Mouse (Mus musculus): ENCODE data around the gene Aars2. TPM values are rescaled to one million over a fixed set of nuclear protein-coding genes. Genes with fewer than 3 reads are reported as not detected.

Gene Aars2
- not detected in 2 replicates for polyA plus RNA-seq (2012; ENCODE audit: insufficient read depth, insufficient read length, low replicate concordance, missing spikeins)

DNA sequence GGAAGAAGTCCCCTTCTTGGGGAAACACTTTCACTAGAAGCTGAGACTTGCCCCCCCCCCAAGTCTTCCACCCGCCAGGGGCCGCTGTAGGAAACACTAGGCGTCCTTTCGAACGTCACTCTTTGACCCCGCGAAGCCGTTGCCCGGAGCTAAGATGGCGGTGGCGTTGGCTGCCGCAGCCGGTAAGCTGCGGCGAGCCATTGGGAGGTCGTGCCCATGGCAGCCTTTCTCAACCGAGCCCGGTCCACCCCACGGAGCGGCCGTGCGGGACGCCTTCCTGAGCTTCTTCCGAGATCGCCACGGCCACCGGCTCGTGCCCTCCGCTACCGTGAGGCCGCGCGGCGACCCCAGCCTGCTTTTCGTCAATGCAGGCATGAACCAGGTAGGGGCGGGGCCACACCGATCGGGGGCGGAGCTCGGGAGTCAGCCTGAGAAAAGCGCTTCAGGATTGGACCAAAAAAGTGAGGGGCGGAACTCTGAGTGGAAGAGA is at the start of gene Aars2:
Aars2 (plus strand) TSS at position 142 of the 490 bp plus-strand sequence.
- H3K4me3 ChIP-seq (ENCODE audit: insufficient read depth, low read depth, low read length) = peak within 1 kb of the TSS; percentile 82
- H3K27ac ChIP-seq (ENCODE audit: insufficient read depth, low read depth, low read length) = peak within 1 kb of the TSS; percentile 93
- H3K4me1 ChIP-seq (ENCODE audit: control insufficient read depth, insufficient read depth, low read length) = peaks cover 7% of the 10 kb centered on the region; the same call in 1 of the 2 replicates
- WGBS = under 1% methylated on average over 42 of the region's 42 CpGs
- TF ChIP-seq POLR2A (IDR thresholded peaks at IDR 0.05; ENCODE audit: insufficient read depth, low read depth, low read length) (peak; percentile 88), CTCF (IDR thresholded peaks at IDR 0.05; ENCODE audit: insufficient read depth, low read depth, low read length) (peak; percentile 62)

DNA sequence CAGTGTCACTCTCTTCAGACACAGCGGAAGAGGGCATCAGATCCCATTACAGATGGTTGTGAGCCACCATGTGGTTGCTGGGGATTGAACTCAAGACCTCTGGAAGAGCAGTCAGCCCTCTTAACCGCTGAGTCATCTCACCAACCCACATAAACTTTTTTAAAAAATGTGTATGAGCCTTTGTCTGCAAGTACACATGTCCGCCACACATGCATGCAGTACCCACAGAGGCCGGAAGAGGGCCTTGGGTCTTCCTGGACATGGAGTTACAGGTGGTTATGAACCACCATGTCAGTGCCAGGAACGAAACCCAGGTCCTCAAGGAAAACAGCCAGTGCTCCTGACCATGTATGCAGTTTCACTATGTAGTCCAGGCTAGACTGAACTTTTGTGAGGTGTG is 49.2 kb upstream of the Aars2 start:
- TF ChIP-seq CTCF (IDR thresholded peaks at IDR 0.05; ENCODE audit: insufficient read depth, low read depth, low read length) (no peak), POLR2A (IDR thresholded peaks at IDR 0.05; ENCODE audit: insufficient read depth, low read depth, low read length) (no peak)
- H3K4me1 ChIP-seq (ENCODE audit: control insufficient read depth, insufficient read depth, low read length) = peaks cover 5% of the 10 kb centered on the region; the same call in 1 of the 2 replicates
- 97% methylated on average over 5 of the region's 5 CpGs for WGBS
- no peak overlapping the region for H3K27ac ChIP-seq (ENCODE audit: insufficient read depth, low read depth, low read length)
- H3K4me3 ChIP-seq (ENCODE audit: insufficient read depth, low read depth, low read length) = no peak overlapping the region

DNA sequence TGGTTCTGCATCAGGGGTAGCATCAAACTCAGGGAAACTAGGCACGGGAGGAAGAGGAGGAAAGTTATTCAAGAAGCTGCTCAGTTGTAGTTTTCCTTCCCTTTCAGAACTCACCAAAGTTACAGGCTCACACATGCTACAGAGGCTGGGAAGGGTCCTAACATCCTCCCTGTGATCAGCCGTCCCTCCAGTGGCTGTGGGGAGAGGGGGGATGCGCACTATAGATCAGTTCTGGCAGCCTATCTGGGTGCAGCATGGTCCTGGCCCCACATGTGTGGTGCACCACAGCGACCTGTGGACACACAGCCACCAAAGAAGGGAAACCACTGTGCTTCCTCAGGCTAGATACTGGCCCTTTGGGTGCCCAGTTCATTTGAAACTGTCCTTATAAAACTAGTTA is 48.1 kb upstream of the Aars2 start:
- TF ChIP-seq CTCF (IDR thresholded peaks at IDR 0.05; ENCODE audit: insufficient read depth, low read depth, low read length) = no peak
- peaks cover 5% of the 10 kb centered on the region; the same call in 1 of the 2 replicates for H3K4me1 ChIP-seq (ENCODE audit: control insufficient read depth, insufficient read depth, low read length)
- H3K27ac ChIP-seq (ENCODE audit: insufficient read depth, low read depth, low read length) = no peak overlapping the region
- no peak overlapping the region for H3K4me3 ChIP-seq (ENCODE audit: insufficient read depth, low read depth, low read length)
- WGBS = 90% methylated on average over 4 of the region's 4 CpGs

DNA sequence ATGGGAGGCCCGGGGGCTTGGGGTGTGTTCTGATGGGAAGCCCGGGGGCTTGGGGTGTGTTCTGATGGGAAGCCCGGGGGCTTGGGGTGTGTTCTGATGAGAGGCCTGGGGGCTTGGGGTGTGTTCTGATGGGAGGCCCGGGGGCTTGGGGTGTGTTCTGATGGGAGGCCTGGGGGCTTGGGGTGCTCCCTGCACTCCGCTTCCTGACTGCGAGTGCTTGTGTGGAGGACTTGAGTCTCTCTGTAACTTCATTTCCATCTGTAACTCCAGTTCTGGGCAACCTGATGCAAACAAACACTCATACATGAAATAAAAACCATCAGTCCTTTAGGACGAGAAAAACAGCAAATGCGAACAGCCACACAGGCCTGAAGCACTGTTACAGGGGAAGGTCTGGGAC is 47.6 kb upstream of the Aars2 start:
- Histone ChIP-seq H3K4me1 (ENCODE audit: control insufficient read depth, insufficient read depth, low read length) (peaks cover 5% of the 10 kb centered on the region; the same call in 1 of the 2 replicates), H3K4me3 (ENCODE audit: insufficient read depth, low read depth, low read length) (no peak overlapping the region), H3K27ac (ENCODE audit: insufficient read depth, low read depth, low read length) (no peak overlapping the region)
- WGBS = 94% methylated on average over 8 of the region's 8 CpGs
- TF ChIP-seq POLR2A (IDR thresholded peaks at IDR 0.05; ENCODE audit: insufficient read depth, low read depth, low read length) (no peak), CTCF (IDR thresholded peaks at IDR 0.05; ENCODE audit: insufficient read depth, low read depth, low read length) (no peak)

DNA sequence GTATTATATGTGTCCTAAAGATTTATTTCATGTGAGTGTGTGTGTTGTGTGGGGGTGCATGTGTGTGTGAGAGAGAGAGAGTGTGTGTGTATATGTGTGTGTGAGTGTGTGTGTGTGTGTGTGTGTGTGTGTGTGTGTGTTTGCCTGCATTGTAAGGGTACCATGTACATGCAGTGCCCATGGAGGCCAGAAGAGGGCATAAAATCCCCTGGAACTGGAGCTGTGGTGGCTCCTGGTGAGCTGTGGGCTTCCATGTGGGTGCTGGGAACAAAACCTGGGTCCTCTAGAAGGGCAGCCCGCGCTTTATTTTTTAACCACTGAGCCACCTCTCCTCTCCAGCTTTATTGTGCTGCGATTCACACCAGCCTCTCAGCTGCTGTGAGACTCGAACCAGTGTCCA is 44.1 kb upstream of the Aars2 start:
- H3K27ac ChIP-seq (ENCODE audit: insufficient read depth, low read depth, low read length) = no peak overlapping the region
- no peak for TF ChIP-seq CTCF (IDR thresholded peaks at IDR 0.05; ENCODE audit: insufficient read depth, low read depth, low read length)
- no peak for TF ChIP-seq POLR2A (IDR thresholded peaks at IDR 0.05; ENCODE audit: insufficient read depth, low read depth, low read length)
- H3K4me3 ChIP-seq (ENCODE audit: insufficient read depth, low read depth, low read length) = no peak overlapping the region
- 93% methylated on average over 4 of the region's 4 CpGs for WGBS
- no peaks in the 10 kb centered on the region for H3K4me1 ChIP-seq (ENCODE audit: control insufficient read depth, insufficient read depth, low read length)

DNA sequence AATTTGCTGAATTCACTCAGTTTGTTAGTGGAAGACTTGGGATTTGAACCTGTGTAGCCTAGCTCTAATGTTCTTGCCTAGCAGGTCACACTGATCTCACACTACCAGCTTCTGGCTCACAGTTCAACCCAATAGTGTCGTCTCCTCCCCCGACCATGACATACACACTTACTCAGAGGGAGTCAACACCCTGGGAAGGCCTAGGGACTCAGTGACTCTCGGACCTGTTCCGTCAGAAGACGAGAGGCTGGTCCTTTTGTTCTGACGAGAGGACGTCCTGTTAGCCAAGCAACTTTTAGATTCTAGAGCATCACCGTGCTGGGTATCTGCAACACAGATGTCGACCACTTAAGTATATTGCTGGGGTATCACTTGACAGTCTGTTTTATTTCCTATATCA is 42.4 kb upstream of the Aars2 start:
- Histone ChIP-seq H3K4me3 (ENCODE audit: insufficient read depth, low read depth, low read length) (no peak overlapping the region), H3K4me1 (ENCODE audit: control insufficient read depth, insufficient read depth, low read length) (no peaks in the 10 kb centered on the region), H3K27ac (ENCODE audit: insufficient read depth, low read depth, low read length) (no peak overlapping the region)
- TF ChIP-seq POLR2A (IDR thresholded peaks at IDR 0.05; ENCODE audit: insufficient read depth, low read depth, low read length) (no peak), CTCF (IDR thresholded peaks at IDR 0.05; ENCODE audit: insufficient read depth, low read depth, low read length) (no peak)
- WGBS = 89% methylated on average over 9 of the region's 9 CpGs

DNA sequence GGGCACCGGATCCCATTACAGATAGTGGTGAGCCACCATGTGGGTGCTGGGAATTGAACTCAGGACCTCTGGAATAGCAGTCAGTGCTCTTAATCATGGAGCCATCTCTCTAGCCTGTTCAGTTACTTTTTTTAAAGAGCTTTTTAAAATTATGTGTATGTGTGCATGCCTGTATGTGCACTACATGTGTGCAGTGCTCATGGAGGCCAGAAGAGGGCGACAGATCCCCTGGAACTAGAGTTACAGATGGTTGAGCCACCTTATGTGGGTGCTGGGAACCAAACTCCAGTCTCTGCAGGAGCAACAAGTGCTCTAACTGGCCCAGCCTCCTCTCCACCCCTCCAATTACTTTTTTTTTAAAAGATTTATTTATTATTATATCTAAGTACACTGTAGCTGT is 39.9 kb upstream of the Aars2 start:
- Histone ChIP-seq H3K4me1 (ENCODE audit: control insufficient read depth, insufficient read depth, low read length) (peaks cover 3% of the 10 kb centered on the region; the same call in 1 of the 2 replicates), H3K27ac (ENCODE audit: insufficient read depth, low read depth, low read length) (no peak overlapping the region), H3K4me3 (ENCODE audit: insufficient read depth, low read depth, low read length) (no peak overlapping the region)
- 68% methylated on average over 2 of the region's 2 CpGs for WGBS
- TF ChIP-seq CTCF (IDR thresholded peaks at IDR 0.05; ENCODE audit: insufficient read depth, low read depth, low read length) = no peak

DNA sequence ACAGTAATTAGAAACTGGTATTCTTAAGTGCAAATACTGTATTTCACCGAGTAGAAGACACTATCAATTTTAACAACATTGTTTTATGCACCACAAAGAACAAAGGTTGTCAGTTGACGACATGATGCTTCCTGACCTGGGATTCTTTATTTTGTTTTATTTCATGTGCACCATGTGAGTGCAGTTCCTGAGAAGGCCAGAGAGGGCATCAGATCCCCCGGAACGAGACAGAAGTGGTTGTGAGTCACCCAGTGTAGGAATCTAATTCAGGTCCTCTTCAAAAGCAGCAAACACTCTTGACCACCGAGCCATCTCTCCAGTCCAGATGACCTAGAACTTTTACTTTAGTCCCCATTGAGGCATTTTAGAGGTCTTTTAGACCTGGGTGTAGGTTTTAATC is 38.3 kb upstream of the Aars2 start:
- TF ChIP-seq POLR2A (IDR thresholded peaks at IDR 0.05; ENCODE audit: insufficient read depth, low read depth, low read length) (no peak), CTCF (IDR thresholded peaks at IDR 0.05; ENCODE audit: insufficient read depth, low read depth, low read length) (no peak)
- WGBS = 78% methylated on average over 5 of the region's 5 CpGs

DNA sequence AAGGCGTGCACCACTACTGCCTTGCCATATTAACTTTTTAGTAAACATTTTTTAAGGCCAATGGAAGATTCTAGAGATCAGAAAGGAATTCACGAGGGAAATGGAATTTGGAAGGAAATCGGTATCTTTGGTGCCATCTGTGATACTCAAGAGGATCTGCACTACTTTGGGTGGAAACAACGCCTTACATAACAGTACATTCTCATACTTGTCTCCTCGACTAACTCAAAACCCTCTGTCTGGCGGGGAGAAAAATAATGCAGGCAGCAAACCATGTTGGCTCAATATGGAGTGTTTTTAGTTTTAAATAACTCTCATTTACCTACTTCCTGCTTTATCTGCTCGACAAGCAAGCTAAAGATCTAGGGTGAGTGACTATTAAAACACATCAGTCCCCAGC is 35.9 kb upstream of the Aars2 start:
- TF ChIP-seq CTCF (IDR thresholded peaks at IDR 0.05; ENCODE audit: insufficient read depth, low read depth, low read length) = no peak
- no peak for TF ChIP-seq POLR2A (IDR thresholded peaks at IDR 0.05; ENCODE audit: insufficient read depth, low read depth, low read length)
- 83% methylated on average over 7 of the region's 7 CpGs for WGBS
- peaks cover 17% of the 10 kb centered on the region for H3K4me1 ChIP-seq (ENCODE audit: control insufficient read depth, insufficient read depth, low read length)
- H3K4me3 ChIP-seq (ENCODE audit: insufficient read depth, low read depth, low read length) = no peak overlapping the region
- no peak overlapping the region for H3K27ac ChIP-seq (ENCODE audit: insufficient read depth, low read depth, low read length)

More for the DNA sequence above, 38.3 kb upstream of the Aars2 start:
- Histone ChIP-seq H3K27ac (ENCODE audit: insufficient read depth, low read depth, low read length) (no peak overlapping the region), H3K4me1 (ENCODE audit: control insufficient read depth, insufficient read depth, low read length) (peaks cover 4% of the 10 kb centered on the region; the same call in 1 of the 2 replicates), H3K4me3 (ENCODE audit: insufficient read depth, low read depth, low read length) (no peak overlapping the region)

DNA sequence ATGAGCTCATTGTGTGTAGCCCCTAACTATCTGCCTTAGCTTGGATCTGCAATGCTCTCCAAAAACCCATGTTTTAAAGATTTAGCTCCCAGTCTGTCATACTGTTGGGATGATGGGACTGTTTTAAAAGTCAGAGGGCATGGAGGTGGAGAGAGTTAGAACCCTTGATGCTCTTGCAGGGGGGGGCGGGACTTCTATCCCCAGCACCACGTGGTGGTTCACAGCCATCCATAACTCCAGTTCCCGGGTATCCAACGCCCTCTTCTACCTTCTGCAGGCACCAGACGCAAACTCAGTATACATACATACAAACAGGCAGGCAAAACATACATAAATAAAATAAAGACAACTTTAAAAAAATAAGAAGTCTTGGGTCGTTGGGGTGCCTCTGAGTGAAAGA is 33.0 kb upstream of the Aars2 start:
- Histone ChIP-seq H3K4me1 (ENCODE audit: control insufficient read depth, insufficient read depth, low read length) (peaks cover 17% of the 10 kb centered on the region), H3K4me3 (ENCODE audit: insufficient read depth, low read depth, low read length) (no peak overlapping the region), H3K27ac (ENCODE audit: insufficient read depth, low read depth, low read length) (no peak overlapping the region)
- WGBS = 86% methylated on average over 6 of the region's 6 CpGs
- no peak for TF ChIP-seq CTCF (IDR thresholded peaks at IDR 0.05; ENCODE audit: insufficient read depth, low read depth, low read length)
- TF ChIP-seq POLR2A (IDR thresholded peaks at IDR 0.05; ENCODE audit: insufficient read depth, low read depth, low read length) = no peak
